Mouse (Mus musculus): ENCODE data around the gene Stard9.

Stard9 gene

DNA sequence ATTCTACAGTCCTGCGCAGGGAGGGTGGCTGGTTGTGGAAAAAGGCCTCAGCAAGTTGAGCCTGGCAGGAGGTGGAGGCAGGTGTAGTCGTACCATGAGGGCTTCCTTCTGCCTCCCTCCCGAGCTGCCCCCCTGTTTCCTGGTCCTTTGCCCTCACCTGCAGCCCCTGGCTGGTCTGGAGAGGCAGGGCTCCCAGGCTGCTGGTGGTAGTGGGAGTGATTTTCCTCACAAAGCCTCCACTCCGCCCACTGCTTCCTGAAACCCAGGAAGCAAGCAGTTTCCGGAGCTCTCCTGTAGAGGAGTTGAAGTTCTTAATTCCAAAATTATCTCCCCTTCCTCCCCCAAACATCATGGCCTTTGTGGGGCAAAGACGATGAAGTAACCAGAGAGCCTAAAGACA lies 95.3 kb downstream of the Stard9 start:
- DNase-seq (ENCODE audit: low spot score in 2 of 2): no peak

GRCm38 (mm10) chr2:120729775-120730585 lies 101.1 kb downstream of the Stard9 start:
- peak in 1 of 2 experiments; percentile 20 for DNase-seq (ENCODE audit: low spot score in 2 of 2)

DNA sequence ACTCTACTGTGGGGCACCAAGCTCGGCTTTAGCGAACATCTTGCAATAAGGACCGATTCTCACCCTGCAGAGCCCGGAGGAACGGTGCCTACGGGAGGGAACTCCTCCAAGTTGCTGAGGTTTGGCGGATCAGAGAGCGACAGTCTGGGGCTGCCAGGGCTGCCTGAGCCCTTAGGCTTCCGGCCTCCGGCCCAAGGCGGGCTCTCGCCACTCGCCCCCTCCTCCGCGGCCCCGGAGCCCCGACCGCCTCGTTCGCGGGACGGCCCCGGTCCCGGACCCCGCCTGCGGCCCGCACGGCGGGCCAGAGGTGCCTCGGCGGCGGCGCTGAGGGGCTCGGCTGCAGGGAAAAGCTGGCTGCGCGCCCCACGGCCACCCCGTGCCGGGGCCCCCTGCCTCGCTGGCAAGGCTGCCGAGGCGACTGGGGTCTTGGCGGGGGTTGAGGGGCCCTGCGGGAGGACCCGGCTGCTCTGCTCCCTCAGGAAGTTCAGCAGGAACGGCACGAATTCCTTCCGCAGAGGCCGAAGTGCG lies 101.8 kb downstream of the Stard9 start:
- no peak for DNase-seq (ENCODE audit: low spot score in 2 of 2)

DNA sequence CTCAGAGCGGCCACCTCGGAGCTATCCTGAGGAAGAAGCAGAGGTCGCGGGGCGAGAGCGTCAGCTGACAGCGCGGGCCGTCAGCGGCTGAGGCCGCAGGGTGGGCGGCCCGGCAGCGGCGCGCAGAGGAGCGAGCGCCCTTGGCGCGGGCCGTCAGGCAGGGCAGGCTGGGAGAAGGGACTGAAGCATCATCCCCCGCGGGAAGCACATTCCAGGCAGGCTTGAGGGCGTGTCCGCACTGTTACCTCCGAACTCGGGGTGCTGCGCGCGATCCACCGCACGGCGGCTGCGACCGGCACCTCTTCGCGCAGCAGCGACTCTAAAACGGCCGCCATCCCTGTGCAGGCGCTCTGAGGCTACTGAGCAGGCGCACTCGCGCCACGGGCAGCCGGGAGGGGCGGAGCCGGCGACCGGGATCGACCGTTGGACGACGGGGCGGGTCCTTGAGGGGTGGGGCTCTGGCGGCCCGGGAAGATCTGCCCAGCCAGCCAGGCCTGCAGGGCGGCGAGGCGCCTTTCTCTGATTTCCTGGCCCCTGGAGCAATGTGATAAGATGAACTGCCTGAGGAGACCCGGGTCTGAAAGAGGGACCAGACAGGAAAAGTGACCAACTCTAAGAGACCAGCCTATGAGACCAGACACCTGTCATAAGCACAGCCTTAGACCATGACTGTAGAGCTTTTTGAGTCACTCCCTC lies 102.4 kb downstream of the Stard9 start:
- DNase-seq (ENCODE audit: low spot score in 2 of 2): peak; percentile 76 to 88

DNA sequence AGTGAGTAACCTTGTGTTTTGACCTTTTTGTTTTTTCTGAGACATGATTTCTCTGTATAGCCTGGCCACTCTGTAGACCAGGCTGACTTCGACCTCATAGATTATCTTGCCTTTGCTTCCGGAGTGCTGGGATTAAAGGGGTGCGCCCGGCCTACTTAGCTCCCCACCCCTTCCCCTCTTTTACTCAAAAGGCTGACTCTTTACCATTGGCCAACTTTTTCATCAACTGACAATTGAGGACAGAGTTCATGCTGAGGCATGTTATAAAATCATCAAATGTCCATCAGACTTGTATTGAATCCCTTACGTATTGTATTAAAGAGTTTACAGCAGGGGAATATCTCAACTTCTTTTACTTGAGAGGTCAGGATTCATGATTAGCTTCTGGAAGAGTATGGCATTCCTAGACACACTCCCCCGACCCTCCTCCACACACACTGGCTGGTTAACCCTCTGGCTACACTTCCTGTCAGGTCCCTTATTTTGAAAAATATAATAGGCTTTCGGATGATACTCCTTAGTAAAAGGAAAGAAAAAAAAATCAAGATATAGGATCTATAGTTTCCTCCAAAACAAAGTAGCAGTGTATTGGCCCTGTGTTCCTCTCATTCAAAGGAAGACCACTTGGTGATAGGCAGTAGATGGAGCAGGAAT lies 103.1 kb downstream of the Stard9 start:
- DNase-seq (ENCODE audit: low spot score in 2 of 2): no peak

DNA sequence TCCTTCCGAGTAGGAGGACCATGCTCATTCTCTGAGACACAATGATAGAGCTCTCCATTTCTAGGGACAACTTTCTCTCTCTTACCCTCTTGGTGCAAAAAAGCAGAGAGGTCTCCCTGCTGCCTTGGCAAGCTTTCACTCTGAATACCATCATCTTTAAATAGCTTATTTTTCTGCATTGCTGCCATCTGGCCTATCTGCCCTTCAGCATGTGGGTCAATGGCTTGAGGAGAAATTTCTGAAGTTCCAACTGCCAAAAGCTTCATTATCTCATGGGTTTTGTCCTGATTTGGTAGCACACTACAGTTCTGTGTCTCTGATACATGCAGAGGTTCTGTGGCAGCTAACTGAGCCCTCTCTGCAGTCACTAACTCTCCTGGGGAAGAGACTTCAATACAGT lies 116.6 kb downstream of the Stard9 start:
- no peak for DNase-seq (ENCODE audit: low spot score in 2 of 2)

DNA sequence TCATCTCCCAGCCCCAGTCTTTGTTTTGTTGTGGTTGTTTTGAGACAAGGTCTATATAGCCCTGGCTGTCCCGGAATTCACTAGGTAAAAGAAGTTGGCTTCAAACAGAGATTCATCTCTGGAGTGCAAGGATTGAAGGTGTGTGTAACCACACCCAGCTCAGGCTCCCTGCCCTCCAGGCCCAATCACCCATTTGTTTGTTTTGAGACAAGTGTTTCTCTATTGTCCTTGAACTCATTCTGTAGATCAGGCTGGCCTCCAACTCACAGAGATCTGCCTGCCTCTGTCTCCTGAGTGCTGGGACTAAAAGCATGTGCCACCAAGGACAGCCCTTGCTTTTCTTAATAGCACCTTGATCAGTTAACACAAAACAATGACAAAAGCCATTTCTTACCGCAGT lies 119.1 kb downstream of the Stard9 start:
- DNase-seq (ENCODE audit: low spot score in 2 of 2): no peak

GRCm38 (mm10) chr2:120761922-120762321 lies 133.0 kb downstream of the Stard9 start:
- DNase-seq (ENCODE audit: low spot score in 2 of 2): no peak

GRCm38 (mm10) chr2:120770265-120770935 lies 141.5 kb downstream of the Stard9 start:
- DNase-seq (ENCODE audit: low spot score in 2 of 2): no peak

Measured in frontal cortex, postnatal 10 days (tissue).